Mouse (Mus musculus): ENCODE data around the gene Nr6a1. TPM values are rescaled to one million over a fixed set of nuclear protein-coding genes. Genes with fewer than 3 reads are reported as not detected.

Nr6a1 gene
- polyA plus RNA-seq, 1 experiment, result 0.74 TPM

DNA sequence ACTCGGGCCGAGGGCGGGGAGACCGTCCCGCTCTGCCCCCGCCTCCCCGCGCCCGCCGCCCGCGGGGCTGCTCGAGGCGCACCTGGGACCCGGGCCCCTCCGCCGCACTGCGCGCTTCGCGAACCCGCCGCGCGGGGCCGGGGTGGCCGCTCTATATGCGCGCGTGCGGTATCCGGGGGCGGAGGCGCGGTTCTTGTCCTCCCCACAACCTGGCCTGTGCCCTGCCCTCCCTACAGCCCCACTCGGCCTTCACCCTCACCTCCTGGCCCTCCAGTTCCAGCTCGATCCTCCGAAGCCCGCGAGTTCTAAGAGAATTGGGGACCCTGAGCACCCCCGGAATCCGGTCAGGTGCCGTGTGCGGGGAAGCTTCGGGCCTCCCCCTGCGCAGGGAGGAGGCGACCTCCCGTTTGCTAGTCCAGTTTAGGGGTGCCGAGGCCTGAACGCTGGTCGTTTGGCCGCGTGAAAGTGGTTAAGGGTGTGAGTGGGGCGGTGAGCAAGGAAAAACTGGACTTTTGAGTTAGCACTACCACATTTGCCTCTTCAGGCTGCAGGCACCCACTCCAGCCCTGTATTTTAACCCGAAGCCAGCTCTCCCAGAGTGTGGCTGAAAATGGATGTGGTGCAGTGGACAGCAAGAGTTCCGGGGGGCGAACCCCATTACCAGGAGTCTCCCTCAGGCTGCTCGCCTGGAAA, 215.3 kb downstream of the Nr6a1 start:
- TF ChIP-seq MYOD1 (IDR thresholded peaks at IDR 0.05; ENCODE audit: control insufficient read depth, insufficient read length, low read depth) (no peak), FOSL1 (IDR thresholded peaks at IDR 0.05; ENCODE audit: insufficient read depth, low read length, poor library complexity, severe bottlenecking) (no peak), CEBPB (IDR thresholded peaks at IDR 0.05; ENCODE audit: low read depth) (no peak)
- no peaks in the 10 kb centered on the region for H3K79me2 ChIP-seq (ENCODE audit: control insufficient read depth, insufficient read depth)
- H3K79me3 ChIP-seq (ENCODE audit: low read depth), result no peaks in the 10 kb centered on the region
- no peak overlapping the region for H3K4me3 ChIP-seq (ENCODE audit: insufficient read depth, poor library complexity, severe bottlenecking)
- peaks cover 42% of the 10 kb centered on the region for H3K27me3 ChIP-seq (ENCODE audit: control insufficient read depth, insufficient read depth, insufficient read length)
- H3K36me3 ChIP-seq (ENCODE audit: control insufficient read depth, insufficient read depth), result no peaks in the 10 kb centered on the region
- no peak overlapping the region for H3ac ChIP-seq (ENCODE audit: control insufficient read depth, insufficient read length, low read depth)

- Histone ChIP-seq H3K79me2 (ENCODE audit: control insufficient read depth, insufficient read depth) (no peaks in the 10 kb centered on the region), H3K36me3 (ENCODE audit: control insufficient read depth, insufficient read depth) (no peaks in the 10 kb centered on the region), H3ac (ENCODE audit: control insufficient read depth, insufficient read length, low read depth) (no peak overlapping the region), H3K4me3 (ENCODE audit: insufficient read depth, poor library complexity, severe bottlenecking) (no peak overlapping the region), H3K27me3 (ENCODE audit: control insufficient read depth, insufficient read depth, insufficient read length) (peaks cover 50% of the 10 kb centered on the region), H3K79me3 (ENCODE audit: low read depth) (no peaks in the 10 kb centered on the region)
- TF ChIP-seq CEBPB (IDR thresholded peaks at IDR 0.05; ENCODE audit: low read depth) (no peak), FOSL1 (IDR thresholded peaks at IDR 0.05; ENCODE audit: insufficient read depth, low read length, poor library complexity, severe bottlenecking) (no peak), MYOG (IDR thresholded peaks at IDR 0.05; ENCODE audit: control insufficient read depth, extremely low read depth, insufficient read length) (no peak), MAX (IDR thresholded peaks at IDR 0.05) (no peak), MYOD1 (IDR thresholded peaks at IDR 0.05; ENCODE audit: control insufficient read depth, insufficient read length, low read depth) (no peak), CTCF (IDR thresholded peaks at IDR 0.05; ENCODE audit: control insufficient read depth, insufficient read depth, insufficient read length) (no peak), USF1 (IDR thresholded peaks at IDR 0.05; ENCODE audit: low read depth) (no peak)
Measured at GRCm38 (mm10) chr2:38711421-38711861, 216.0 kb downstream of the Nr6a1 start.

- Histone ChIP-seq H3K79me3 (ENCODE audit: low read depth) (no peaks in the 10 kb centered on the region), H3K36me3 (ENCODE audit: control insufficient read depth, insufficient read depth) (no peaks in the 10 kb centered on the region), H3ac (ENCODE audit: control insufficient read depth, insufficient read length, low read depth) (no peak overlapping the region), H3K79me2 (ENCODE audit: control insufficient read depth, insufficient read depth) (no peaks in the 10 kb centered on the region), H3K4me3 (ENCODE audit: insufficient read depth, poor library complexity, severe bottlenecking) (no peak overlapping the region), H3K27me3 (ENCODE audit: control insufficient read depth, insufficient read depth, insufficient read length) (peaks cover 59% of the 10 kb centered on the region)
- TF ChIP-seq USF1 (IDR thresholded peaks at IDR 0.05; ENCODE audit: low read depth) (no peak), MYOG (IDR thresholded peaks at IDR 0.05; ENCODE audit: control insufficient read depth, extremely low read depth, insufficient read length) (no peak), MYOD1 (IDR thresholded peaks at IDR 0.05; ENCODE audit: control insufficient read depth, insufficient read length, low read depth) (no peak), FOSL1 (IDR thresholded peaks at IDR 0.05; ENCODE audit: insufficient read depth, low read length, poor library complexity, severe bottlenecking) (no peak), MAX (IDR thresholded peaks at IDR 0.05) (no peak), CTCF (IDR thresholded peaks at IDR 0.05; ENCODE audit: control insufficient read depth, insufficient read depth, insufficient read length) (no peak), CEBPB (IDR thresholded peaks at IDR 0.05; ENCODE audit: low read depth) (no peak)
Measured at GRCm38 (mm10) chr2:38710304-38711241, 216.9 kb downstream of the Nr6a1 start.

DNA sequence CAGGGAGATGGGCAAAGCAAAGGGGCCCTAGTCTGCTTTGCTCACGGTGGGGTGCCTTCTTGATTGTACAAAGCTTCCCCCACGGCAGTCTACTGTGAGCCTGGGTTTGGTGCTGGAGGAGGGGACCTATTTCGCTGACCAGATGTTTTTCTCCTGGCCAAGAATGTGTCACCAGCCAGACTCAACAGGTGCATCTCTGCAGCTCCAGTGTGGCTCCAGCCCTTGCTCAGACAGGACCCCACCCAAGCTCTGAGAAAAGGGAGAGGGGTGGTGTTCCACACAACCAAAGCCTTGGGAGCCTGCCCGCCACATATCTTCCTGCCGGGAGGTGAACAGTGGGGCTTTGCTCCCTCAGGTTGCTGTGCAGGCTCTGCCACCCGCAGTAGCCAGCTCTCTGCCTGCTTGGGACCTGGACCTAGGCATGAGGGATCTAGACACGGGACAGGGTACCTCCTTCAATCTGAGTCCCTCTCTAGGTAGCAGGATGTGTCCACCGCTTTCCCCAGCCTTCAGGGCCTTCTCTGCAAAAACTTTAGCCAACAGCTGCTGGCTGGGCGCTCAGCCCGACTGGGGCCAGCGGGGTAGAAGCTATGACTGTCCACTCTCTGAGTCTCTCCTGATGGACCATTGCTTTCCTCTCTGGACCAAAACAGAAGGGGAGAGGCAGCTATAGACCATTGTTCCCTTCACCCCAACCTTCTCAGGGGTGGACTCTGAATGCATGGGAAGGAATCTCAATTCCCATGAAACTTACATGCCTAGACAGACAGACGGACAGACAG, 218.4 kb downstream of the Nr6a1 start:
- no peaks in the 10 kb centered on the region for H3K36me3 ChIP-seq (ENCODE audit: control insufficient read depth, insufficient read depth)
- TF ChIP-seq FOSL1 (IDR thresholded peaks at IDR 0.05; ENCODE audit: insufficient read depth, low read length, poor library complexity, severe bottlenecking) (no peak), USF1 (IDR thresholded peaks at IDR 0.05; ENCODE audit: low read depth) (no peak), MYOG (IDR thresholded peaks at IDR 0.05; ENCODE audit: control insufficient read depth, extremely low read depth, insufficient read length) (no peak)
- H3ac ChIP-seq (ENCODE audit: control insufficient read depth, insufficient read length, low read depth), result no peak overlapping the region
- H3K79me2 ChIP-seq (ENCODE audit: control insufficient read depth, insufficient read depth), result no peaks in the 10 kb centered on the region
- H3K4me3 ChIP-seq (ENCODE audit: insufficient read depth, poor library complexity, severe bottlenecking), result no peak overlapping the region
- peaks cover 71% of the 10 kb centered on the region for H3K27me3 ChIP-seq (ENCODE audit: control insufficient read depth, insufficient read depth, insufficient read length)
- H3K79me3 ChIP-seq (ENCODE audit: low read depth), result no peaks in the 10 kb centered on the region

DNA sequence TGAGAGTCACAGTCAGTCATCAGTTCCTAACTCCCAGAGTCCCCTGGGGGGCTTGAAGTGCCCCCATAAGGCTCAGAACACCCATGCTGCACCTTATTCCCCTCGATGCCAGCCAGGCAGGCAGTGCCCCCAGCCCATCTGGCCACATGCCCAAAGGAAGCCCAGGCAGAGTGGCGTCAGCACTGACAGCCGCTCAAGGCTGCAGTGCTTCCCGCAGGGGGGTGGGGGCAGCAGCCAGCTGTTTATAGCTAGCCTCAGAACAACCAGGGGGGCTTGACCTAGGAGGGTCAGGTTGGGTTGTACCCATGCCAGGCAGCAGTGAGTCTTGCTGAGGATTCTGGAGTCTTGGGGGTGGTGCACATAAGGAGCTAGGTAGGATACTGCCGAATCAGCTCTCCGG, 220.8 kb downstream of the Nr6a1 start:
- TF ChIP-seq MYOG (IDR thresholded peaks at IDR 0.05; ENCODE audit: control insufficient read depth, extremely low read depth, insufficient read length) (no peak), FOSL1 (IDR thresholded peaks at IDR 0.05; ENCODE audit: insufficient read depth, low read length, poor library complexity, severe bottlenecking) (no peak), MAX (IDR thresholded peaks at IDR 0.05) (no peak), CEBPB (IDR thresholded peaks at IDR 0.05; ENCODE audit: low read depth) (no peak), USF1 (IDR thresholded peaks at IDR 0.05; ENCODE audit: low read depth) (no peak), MYOD1 (IDR thresholded peaks at IDR 0.05; ENCODE audit: control insufficient read depth, insufficient read length, low read depth) (no peak), CTCF (IDR thresholded peaks at IDR 0.05; ENCODE audit: control insufficient read depth, insufficient read depth, insufficient read length) (no peak)
- no peaks in the 10 kb centered on the region for H3K36me3 ChIP-seq (ENCODE audit: control insufficient read depth, insufficient read depth)
- H3K4me3 ChIP-seq (ENCODE audit: insufficient read depth, poor library complexity, severe bottlenecking), result no peak overlapping the region
- H3K79me2 ChIP-seq (ENCODE audit: control insufficient read depth, insufficient read depth), result no peaks in the 10 kb centered on the region
- H3K79me3 ChIP-seq (ENCODE audit: low read depth), result no peaks in the 10 kb centered on the region
- peaks cover 84% of the 10 kb centered on the region for H3K27me3 ChIP-seq (ENCODE audit: control insufficient read depth, insufficient read depth, insufficient read length)
- H3ac ChIP-seq (ENCODE audit: control insufficient read depth, insufficient read length, low read depth), result no peak overlapping the region
